ENCODE assay signal across 11 mouse cellular contexts in genomic region chr6:48541560-48542450, GRCm38 (mm10). TPM values are rescaled to one million over a fixed set of nuclear protein-coding genes. Genes with fewer than 3 reads are reported as not detected.
DNase-seq lines count a peak whose midpoint lies in the region; ATAC-seq and TF ChIP-seq lines count a peak whose summit lies in the region.
"Had no signal": no experiment of that assay in that cellular context is flagged by ENCODE, and none has a peak within 500 bp of the region (broad histone marks: within the 10 kb centered on the region; RNA-seq: fewer than 3 reads in every experiment).

No protein-coding gene starts in this region.

- intact Hi-C loops in left cerebral cortex, postnatal 14 days (cut with DNase I): loop anchor here (10.0 kb wide), 1 partner anchor 103 kb away; the partner anchor contains the start of gene Gimap8

- H3K4me2 ChIP-seq in intestine, embryonic 15.5 days (replicated peaks): no peak overlapping the region
- H3K4me2 ChIP-seq in intestine, postnatal 0 days (replicated peaks; ENCODE audit: low read depth): no peak overlapping the region
- H3K4me2 ChIP-seq: forebrain, embryonic 12.5 days had no signal

- no peak overlapping the region for H3K27ac ChIP-seq in intestine, embryonic 15.5 days
- H3K27ac ChIP-seq in intestine, postnatal 0 days (ENCODE audit: low read depth, low read length): no peak overlapping the region
- H3K27ac ChIP-seq: forebrain, embryonic 12.5 days had no signal

- H3K4me1 ChIP-seq in intestine, embryonic 15.5 days (replicated peaks): peaks cover 4% of the 10 kb centered on the region
- H3K4me1 ChIP-seq in intestine, postnatal 0 days (replicated peaks; ENCODE audit: control insufficient read depth, insufficient read depth, low read length): peaks cover 9% of the 10 kb centered on the region

- 0 out of 2 replicates have a peak, but pooled peaks have one; percentile 8 for ATAC-seq in intestine, embryonic 15.5 days
- ATAC-seq in intestine, postnatal 0 days: no peak; the same call in 1 of the 2 replicates
- no peak for ATAC-seq in megakaryocyte, adult 5-6 weeks (ENCODE audit: poor library complexity, severe bottlenecking)

- no peak overlapping the region for H3K9ac ChIP-seq in intestine, embryonic 15.5 days
- no peak overlapping the region for H3K9ac ChIP-seq in intestine, postnatal 0 days (ENCODE audit: low read depth, low read length)
- H3K9ac ChIP-seq: forebrain, embryonic 12.5 days had no signal

- H3K27me3 ChIP-seq in intestine, embryonic 15.5 days (replicated peaks): no peaks in the 10 kb centered on the region
- no peaks in the 10 kb centered on the region for H3K27me3 ChIP-seq in intestine, postnatal 0 days (replicated peaks; ENCODE audit: control insufficient read depth, insufficient read depth, low read length)
- H3K27me3 ChIP-seq: forebrain, embryonic 12.5 days had no signal

- H3K4me3 ChIP-seq in intestine, embryonic 15.5 days (replicated peaks): no peak overlapping the region
- no peak overlapping the region for H3K4me3 ChIP-seq in intestine, postnatal 0 days (ENCODE audit: low read depth, low read length)
- H3K4me3 ChIP-seq: forebrain, embryonic 12.5 days had no signal

- 27% methylated on average over 7 of the region's 7 CpGs for WGBS in intestine, embryonic 15.5 days
- WGBS in intestine, postnatal 0 days: 21% methylated on average over 7 of the region's 7 CpGs

- TF ChIP-seq CTCF in intestine, postnatal 0 days (IDR thresholded peaks at IDR 0.05; ENCODE audit: low read depth): no peak

- DNase-seq in adrenal gland, postnatal 10 days: peak; percentile 85
- peak; percentile 92 for DNase-seq in hindlimb bud, embryonic 11.5 days (ENCODE audit: extremely low spot score, low read depth, low spot score)
- peak; percentile 62 for DNase-seq in lung, postnatal 36 days
- DNase-seq in left cerebral cortex, postnatal 14 days (ENCODE audit: low spot score in 2 of 2): no peak
- no peak for DNase-seq in cerebellum, adult 11 months

- no peaks in the 10 kb centered on the region for H3K9me3 ChIP-seq in intestine, embryonic 15.5 days
- H3K9me3 ChIP-seq in intestine, postnatal 0 days (ENCODE audit: control insufficient read depth): no peaks in the 10 kb centered on the region
- H3K9me3 ChIP-seq: forebrain, embryonic 12.5 days had no signal

- no peaks in the 10 kb centered on the region for H3K36me3 ChIP-seq in intestine, embryonic 15.5 days
- H3K36me3 ChIP-seq in intestine, postnatal 0 days (ENCODE audit: control insufficient read depth, insufficient read depth): no peaks in the 10 kb centered on the region

RNA-seq across cellular contexts. Expression of gene Atp6v0e2, which starts 4.4 kb away (rescaled TPM):
- polyA plus RNA-seq in intestine, embryonic 15.5 days (2015; fragmentation: Nextera tagmentation; extraction: Ambion mirVana): 23.3 and 25.0 TPM in 2 replicates
- 23.7 and 23.8 TPM in 2 replicates for polyA plus RNA-seq in intestine, postnatal 0 days (2015; fragmentation: Nextera tagmentation; extraction: Ambion mirVana)
- total RNA-seq in adrenal gland, postnatal 10 days (2021): 10 to 100 TPM; 35.9 to 42.8 TPM
- total RNA-seq in left cerebral cortex, postnatal 14 days (2021): 100 to 1,000 TPM; 520 to 530 TPM
- total RNA-seq in megakaryocyte, adult 5-6 weeks (2015): not detected in 2 replicates
- total RNA-seq in megakaryocyte, adult 5-6 weeks (2017): 0.48 TPM in 1 of 2 replicates, not detected in the other

RNA-seq across cellular contexts. Expression of gene Lrrc61, which starts 12.8 kb away (rescaled TPM):
- 8.1 and 9.5 TPM in 2 replicates for polyA plus RNA-seq in intestine, embryonic 15.5 days (2015; fragmentation: Nextera tagmentation; extraction: Ambion mirVana)
- polyA plus RNA-seq in intestine, postnatal 0 days (2015; fragmentation: Nextera tagmentation; extraction: Ambion mirVana): 7.6 and 9.5 TPM in 2 replicates
- total RNA-seq in adrenal gland, postnatal 10 days (2021): 10 to 100 TPM; 25.1 to 27.3 TPM
- total RNA-seq in left cerebral cortex, postnatal 14 days (2021): 10 to 100 TPM; 29.0 to 30.6 TPM
- 13.4 and 14.3 TPM in 2 replicates for total RNA-seq in megakaryocyte, adult 5-6 weeks (2015)
- 9.7 and 11.3 TPM in 2 replicates for total RNA-seq in megakaryocyte, adult 5-6 weeks (2017)

RNA-seq across cellular contexts. Expression of gene Rarres2, which starts 30.8 kb away (rescaled TPM):
- polyA plus RNA-seq in intestine, embryonic 15.5 days (2015; fragmentation: Nextera tagmentation; extraction: Ambion mirVana): 87.2 and 87.9 TPM in 2 replicates
- 154 and 162 TPM in 2 replicates for polyA plus RNA-seq in intestine, postnatal 0 days (2015; fragmentation: Nextera tagmentation; extraction: Ambion mirVana)
- 100 to 1,000 TPM; 198 to 328 TPM for total RNA-seq in adrenal gland, postnatal 10 days (2021)
- 10 to 100 TPM; 10.3 to 10.9 TPM for total RNA-seq in left cerebral cortex, postnatal 14 days (2021)
- 0.74 TPM in 1 of 2 replicates, not detected in the other for total RNA-seq in megakaryocyte, adult 5-6 weeks (2015)
- total RNA-seq in megakaryocyte, adult 5-6 weeks (2017): 0.15 and 0.94 TPM in 2 replicates

RNA-seq across cellular contexts. Expression of gene Gm45021, which starts 47.6 kb away (rescaled TPM):
- polyA plus RNA-seq in intestine, embryonic 15.5 days (2015; fragmentation: Nextera tagmentation; extraction: Ambion mirVana): not detected in 2 replicates
- polyA plus RNA-seq in intestine, postnatal 0 days (2015; fragmentation: Nextera tagmentation; extraction: Ambion mirVana): not detected in 2 replicates
- not detected for total RNA-seq in adrenal gland, postnatal 10 days (2021)
- total RNA-seq in left cerebral cortex, postnatal 14 days (2021): not detected
- not detected in 2 replicates for total RNA-seq in megakaryocyte, adult 5-6 weeks (2015)
- not detected in 2 replicates for total RNA-seq in megakaryocyte, adult 5-6 weeks (2017)
- polyA plus RNA-seq: forebrain, embryonic 12.5 days; liver, embryonic 16.5 days; stomach, embryonic 16.5 days had no signal

RNA-seq across cellular contexts. Expression of gene Repin1, which starts 51.9 kb away (rescaled TPM):
- polyA plus RNA-seq in intestine, embryonic 15.5 days (2015; fragmentation: Nextera tagmentation; extraction: Ambion mirVana): 23.6 and 24.9 TPM in 2 replicates
- 11.3 and 12.0 TPM in 2 replicates for polyA plus RNA-seq in intestine, postnatal 0 days (2015; fragmentation: Nextera tagmentation; extraction: Ambion mirVana)
- 10 to 100 TPM; 37.6 to 42.0 TPM for total RNA-seq in adrenal gland, postnatal 10 days (2021)
- total RNA-seq in left cerebral cortex, postnatal 14 days (2021): 10 to 100 TPM; 34.0 to 36.7 TPM
- 1.8 and 2.7 TPM in 2 replicates for total RNA-seq in megakaryocyte, adult 5-6 weeks (2015)
- total RNA-seq in megakaryocyte, adult 5-6 weeks (2017): 4.0 and 4.3 TPM in 2 replicates

Comparison
In these comparisons a context has a peak if more than half of its experiments do, and no peak if none do; other contexts are left out.
1. DNase-seq: peak in adrenal gland, postnatal 10 days (single experiment), hindlimb bud, embryonic 11.5 days (single experiment) and lung, postnatal 36 days (single experiment); none in left cerebral cortex, postnatal 14 days (0 of 2) and cerebellum, adult 11 months (single experiment).
2. RNA of gene Atp6v0e2, which starts 4.4 kb away (total RNA-seq): 520 to 530 TPM in left cerebral cortex, postnatal 14 days and 35.9 to 42.8 TPM in adrenal gland, postnatal 10 days; 0.48 TPM in megakaryocyte, adult 5-6 weeks; every median in the first group is over 10 times any median in the second.
3. RNA of gene Rarres2, which starts 30.8 kb away (total RNA-seq): 198 to 328 TPM in adrenal gland, postnatal 10 days; 10.3 to 10.9 TPM in left cerebral cortex, postnatal 14 days and 0.15 to 0.94 TPM in megakaryocyte, adult 5-6 weeks; every median in the first group is over 10 times any median in the second.